Mouse (Mus musculus) cerebellum, adult 2 months (tissue): Measurements from ENCODE around the gene Gpd2. TPM values are rescaled to one million over a fixed set of nuclear protein-coding genes. Genes with fewer than 3 reads are reported as not detected.

Experiments
- DNase-seq, 2 experiments: peaks; one replicate each; pipeline ENCODE4 v3.0.0; 2021
- H3K27ac ChIP-seq: fragments of 200-500 bp; 2 replicates; pipeline ENCODE4 v1.5.1; 2012; ENCODE audit warnings: low read length, control low read depth, inconsistent platforms; ENCODE audit not compliant: insufficient read depth
- H3K27me3 ChIP-seq: fragments of 200-500 bp; 2 replicates; pipeline ENCODE4 v1.6.1; 2012; ENCODE audit warnings: inconsistent platforms, mild to moderate bottlenecking, low read length, moderate library complexity; ENCODE audit not compliant: control insufficient read depth, insufficient read depth
- H3K4me1 ChIP-seq: fragments of 200-500 bp; 2 replicates; pipeline ENCODE4 v1.6.1; 2011; ENCODE audit warnings: low read length; ENCODE audit not compliant: control insufficient read depth, insufficient read depth
- H3K4me3 ChIP-seq: fragments of 200-500 bp; replicated peaks from 2 replicates; pipeline ENCODE3; 2011; ENCODE audit warnings: mild to moderate bottlenecking, low read depth, low read length, control low read depth; ENCODE audit not compliant: insufficient read depth
- CTCF ChIP-seq: fragments of 200-500 bp; IDR thresholded peaks from 2 replicates; pipeline ENCODE4 v1.5.1; 2011; ENCODE audit warnings: low read depth, mild to moderate bottlenecking, control low read depth, low read length, moderate library complexity, borderline replicate concordance; ENCODE audit not compliant: insufficient read depth
- POLR2A ChIP-seq: fragments of 200-500 bp; IDR thresholded peaks from 2 replicates; pipeline ENCODE4 v1.6.1; 2011; ENCODE audit warnings: low read length, control low read depth, borderline replicate concordance; ENCODE audit not compliant: insufficient read depth
- WGBS: fragments of 180-500 bp; shearing (Covaris S2); methylation state at CpG from one replicate; pipeline ENCODE4 v1.1.7; 2018; 5-methylcytosine and 5-hydroxymethylcytosine counted together
- polyA plus RNA-seq: library from polyadenylated mRNA; depleted of rRNA; stranded (reverse); fragments of >200 nt; gene quantifications from 2 replicates; pipeline ENCODE4 v1.2.3, GENCODE M21; 2012

Gpd2 gene
- polyA plus RNA-seq, 1 experiment: 38.1 TPM

DNA sequence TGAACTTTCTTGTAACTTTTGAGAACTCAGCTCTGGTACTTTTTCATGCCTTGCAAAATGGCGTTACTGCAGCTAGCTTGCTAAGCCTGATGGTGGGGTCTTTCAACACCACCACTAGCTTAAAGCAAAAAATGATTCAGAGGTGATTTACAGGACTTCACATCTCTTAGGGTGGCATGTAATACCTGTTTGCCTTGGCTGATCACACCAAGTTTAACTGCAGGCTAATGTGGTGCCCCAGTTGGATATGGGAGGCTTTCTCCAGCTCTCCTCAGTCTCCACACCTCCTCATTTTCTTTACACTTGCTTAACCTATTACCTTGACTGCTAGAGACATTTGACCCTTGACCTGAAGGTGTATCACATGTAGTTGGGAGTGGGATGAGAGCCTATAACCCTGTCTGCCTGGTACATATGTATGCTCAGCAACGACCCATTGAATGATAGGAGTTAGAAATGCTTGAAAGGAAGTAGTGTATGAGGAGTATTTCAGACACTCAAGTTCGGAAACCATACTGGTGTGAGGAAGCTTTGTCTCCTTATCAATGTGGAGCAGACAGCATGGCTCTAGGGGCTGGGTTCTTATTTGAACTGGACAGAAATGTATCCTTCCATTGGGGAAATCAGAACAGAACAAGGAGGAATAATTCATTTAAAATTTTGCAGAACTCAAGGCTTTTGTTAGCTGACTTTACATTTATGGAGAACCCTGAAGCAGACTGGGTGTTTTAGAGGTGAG is 14.0 kb upstream of the Gpd2 start:
- TF ChIP-seq CTCF (no peak), POLR2A (no peak)
- Histone ChIP-seq H3K27ac (no peak overlapping the region), H3K4me3 (no peak overlapping the region), H3K4me1 (peaks cover 9% of the 10 kb centered on the region; the same call in 1 of the 2 replicates), H3K27me3 (no peaks in the 10 kb centered on the region)
- WGBS: 98% methylated on average over 3 of the region's 3 CpGs
- DNase-seq: no peak

GRCm38 (mm10) chr2:57225236-57225635 is 12.2 kb upstream of the Gpd2 start:
- no peak for DNase-seq
- peaks cover 9% of the 10 kb centered on the region; the same call in 1 of the 2 replicates for H3K4me1 ChIP-seq
- no peak overlapping the region for H3K27ac ChIP-seq
- TF ChIP-seq CTCF: no peak
- TF ChIP-seq POLR2A: no peak
- no peak overlapping the region for H3K4me3 ChIP-seq
- 53% methylated on average over 2 of the region's 2 CpGs for WGBS
- H3K27me3 ChIP-seq: no peaks in the 10 kb centered on the region

DNA sequence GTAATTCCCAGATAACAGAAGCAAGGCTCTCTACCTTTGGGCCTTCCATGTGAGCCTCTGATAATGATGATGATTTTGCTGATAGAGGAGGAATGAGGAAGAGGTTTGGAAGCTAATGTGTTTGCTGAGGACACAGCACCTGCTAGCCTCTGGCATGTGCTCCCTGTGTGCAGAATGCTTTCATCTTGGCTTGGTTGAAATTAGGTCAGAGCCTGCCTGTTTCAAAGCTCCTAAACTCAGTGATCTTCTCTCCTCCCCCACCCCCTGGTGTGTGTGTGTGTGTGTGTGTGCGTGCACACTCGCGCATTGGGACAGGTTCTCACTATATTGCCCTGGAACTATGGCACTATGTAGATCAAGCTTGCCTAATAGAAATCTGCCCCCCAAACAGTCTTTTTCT is 10.0 kb upstream of the Gpd2 start:
- peak; percentile 56 to 80 for DNase-seq
- 2% methylated on average over 3 of the region's 3 CpGs for WGBS
- H3K27me3 ChIP-seq: no peaks in the 10 kb centered on the region
- TF ChIP-seq CTCF: no peak
- no peak for TF ChIP-seq POLR2A
- H3K4me3 ChIP-seq: no peak overlapping the region
- peak overlapping the region; percentile 0; the same call in 1 of the 2 replicates for H3K27ac ChIP-seq
- H3K4me1 ChIP-seq: peaks cover 9% of the 10 kb centered on the region; the same call in 1 of the 2 replicates

- no peaks in the 10 kb centered on the region for H3K27me3 ChIP-seq
- 40% methylated on average over 4 of the region's 4 CpGs for WGBS
- H3K27ac ChIP-seq: no peak overlapping the region
- peak in 1 of 2 experiments; percentile 25 for DNase-seq
- no peak for TF ChIP-seq CTCF
- H3K4me1 ChIP-seq: peaks cover 9% of the 10 kb centered on the region; the same call in 1 of the 2 replicates
- H3K4me3 ChIP-seq: no peak overlapping the region
These were observed 7.7 kb upstream of the Gpd2 start for GRCm38 (mm10) chr2:57229647-57230240.

- Histone ChIP-seq H3K4me1 (peaks cover 9% of the 10 kb centered on the region; the same call in 1 of the 2 replicates), H3K27me3 (no peaks in the 10 kb centered on the region), H3K4me3 (no peak overlapping the region), H3K27ac (no peak overlapping the region)
- DNase-seq: no peak
- WGBS: 89% methylated on average over 5 of the region's 5 CpGs
- TF ChIP-seq POLR2A (no peak), CTCF (no peak)
These were observed 6.0 kb upstream of the Gpd2 start for GRCm38 (mm10) chr2:57231432-57231831.

- no peaks in the 10 kb centered on the region for H3K27me3 ChIP-seq
- H3K27ac ChIP-seq: no peak overlapping the region
- WGBS: 92% methylated on average over 8 of the region's 8 CpGs
- DNase-seq: no peak
- H3K4me1 ChIP-seq: peaks cover 6% of the 10 kb centered on the region; the same call in 1 of the 2 replicates
- no peak overlapping the region for H3K4me3 ChIP-seq
- TF ChIP-seq POLR2A (no peak), CTCF (no peak)
These were observed 5.1 kb upstream of the Gpd2 start for GRCm38 (mm10) chr2:57232328-57232727.

DNA sequence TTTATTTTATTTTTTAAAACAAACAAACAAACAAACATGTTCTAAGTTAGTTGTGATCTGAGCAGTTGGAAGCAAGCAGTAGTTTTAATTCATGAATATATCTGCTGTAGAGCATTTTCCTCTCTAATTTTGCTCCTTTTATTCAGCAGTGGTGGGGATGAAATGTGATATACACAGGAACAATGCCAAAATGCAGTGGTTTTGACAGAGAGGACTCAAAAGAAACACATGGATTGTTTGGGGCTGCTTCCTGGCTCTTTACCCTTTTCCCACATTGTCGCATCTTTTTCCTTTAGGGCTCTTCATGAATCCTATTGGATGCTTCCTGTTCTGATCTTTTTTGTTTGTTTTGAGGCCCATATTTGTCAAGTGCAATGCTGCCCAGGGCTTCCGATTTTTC is 1.2 kb upstream of the Gpd2 start:
- H3K4me1 ChIP-seq: 0 out of 2 replicates have a peak, but pooled peaks cover 3% of the 10 kb centered on the region
- no peak overlapping the region for H3K27ac ChIP-seq
- TF ChIP-seq POLR2A: no peak
- TF ChIP-seq CTCF: no peak
- no peaks in the 10 kb centered on the region for H3K27me3 ChIP-seq
- H3K4me3 ChIP-seq: no peak overlapping the region
- 94% methylated on average over 2 of the region's 2 CpGs for WGBS
- DNase-seq: no peak

- 0 out of 2 replicates have a peak, but pooled peaks cover 3% of the 10 kb centered on the region for H3K4me1 ChIP-seq
- WGBS: 20% methylated on average over 6 of the region's 6 CpGs
- no peak overlapping the region for H3K4me3 ChIP-seq
- TF ChIP-seq POLR2A (no peak), CTCF (no peak)
- no peaks in the 10 kb centered on the region for H3K27me3 ChIP-seq
- H3K27ac ChIP-seq: no peak overlapping the region
- DNase-seq: peak in 1 of 2 experiments; percentile 47
These were observed 409 bp upstream of the Gpd2 start for GRCm38 (mm10) chr2:57237026-57237425.
